Mouse (Mus musculus): ENCODE results near the gene 4931417E11Rik. TPM values are rescaled to one million over a fixed set of nuclear protein-coding genes. Genes with fewer than 3 reads are reported as not detected.

Gene 4931417E11Rik
- polyA plus RNA-seq, 1 experiment from 2014 or later: not detected

DNA sequence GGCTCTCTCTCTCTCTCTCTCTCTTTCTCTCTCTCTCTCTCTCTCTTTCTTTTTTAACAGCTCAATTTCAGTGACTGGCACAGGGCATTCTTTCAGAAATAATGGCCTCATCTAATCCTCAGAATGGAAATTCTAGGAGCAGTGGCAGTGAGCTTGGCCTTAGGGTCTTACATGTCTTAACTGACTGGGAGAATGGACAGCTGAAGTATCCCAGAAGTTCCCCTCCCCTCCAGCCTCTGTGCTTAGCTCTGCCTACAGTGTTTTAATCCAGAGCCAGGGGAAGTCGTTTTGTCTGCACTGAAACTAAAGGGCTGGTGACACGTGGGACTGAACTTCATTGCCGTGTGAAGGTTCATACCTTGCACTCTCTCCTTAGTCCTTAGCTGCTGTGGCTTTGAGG, 35.6 kb downstream of the 4931417E11Rik start:
- no peak overlapping the region for H3K4me3 ChIP-seq (ENCODE audit: low read depth, low read length)
- H3K27me3 ChIP-seq (ENCODE audit: control insufficient read depth, insufficient read depth, low read length): no peaks in the 10 kb centered on the region

DNA sequence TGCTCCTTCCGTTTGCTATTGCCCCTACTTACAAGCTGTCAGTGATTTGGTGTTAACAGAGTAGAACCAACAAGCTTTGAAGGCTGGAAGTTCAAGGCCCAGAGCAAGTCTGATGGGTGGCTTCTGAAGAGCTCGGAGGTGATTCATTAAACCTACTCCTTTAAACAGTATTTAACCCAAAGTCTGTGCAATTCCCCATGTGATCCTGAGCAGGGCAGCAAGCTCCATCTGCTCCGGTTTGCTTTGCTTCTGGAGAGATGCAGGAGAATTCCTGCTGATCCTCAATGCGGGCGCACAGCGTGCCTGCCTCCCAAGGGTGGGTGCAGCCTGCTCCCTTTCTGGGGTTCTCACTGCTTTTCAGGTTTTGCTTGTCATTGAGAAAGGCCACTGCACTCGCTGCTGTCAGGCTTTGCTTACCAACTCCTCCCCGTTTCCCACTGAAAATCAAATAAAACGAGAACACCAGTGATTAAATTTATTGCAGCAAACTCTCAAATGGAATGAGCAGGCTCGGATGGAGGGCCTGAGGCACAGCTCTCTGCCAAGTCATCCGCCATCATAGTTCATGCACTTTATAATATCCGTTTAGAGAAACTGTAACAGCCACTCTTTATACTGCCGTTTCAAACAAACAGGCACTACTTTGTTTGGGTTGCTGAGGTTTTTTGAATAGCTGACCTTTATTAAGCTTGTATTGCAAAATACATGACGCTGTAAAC, 40.7 kb downstream of the 4931417E11Rik start:
- DNase-seq (ENCODE audit: low spot score): peak; percentile 9
- Histone ChIP-seq H3K27ac (ENCODE audit: low read depth, low read length) (no peak overlapping the region), H3K4me3 (ENCODE audit: low read depth, low read length) (no peak overlapping the region), H3K9ac (ENCODE audit: low read depth, low read length) (no peak overlapping the region), H3K4me1 (replicated peaks; ENCODE audit: control insufficient read depth, insufficient read depth, low read length) (no peaks in the 10 kb centered on the region), H3K36me3 (ENCODE audit: control insufficient read depth, insufficient read depth, low read length) (no peaks in the 10 kb centered on the region), H3K4me2 (replicated peaks; ENCODE audit: low read depth, low read length) (no peak overlapping the region), H3K9me3 (ENCODE audit: control insufficient read depth, low read length) (no peaks in the 10 kb centered on the region), H3K27me3 (ENCODE audit: control insufficient read depth, insufficient read depth, low read length) (no peaks in the 10 kb centered on the region)
- 40% methylated on average over 14 of the region's 14 CpGs for WGBS
- ATAC-seq (ENCODE audit: low FRiP score): no peak

More for the DNA sequence above, 35.6 kb downstream of the 4931417E11Rik start:
- Histone ChIP-seq H3K9me3 (ENCODE audit: control insufficient read depth, low read length) (no peaks in the 10 kb centered on the region), H3K27ac (ENCODE audit: low read depth, low read length) (no peak overlapping the region), H3K4me1 (replicated peaks; ENCODE audit: control insufficient read depth, insufficient read depth, low read length) (no peaks in the 10 kb centered on the region), H3K9ac (ENCODE audit: low read depth, low read length) (no peak overlapping the region), H3K36me3 (ENCODE audit: control insufficient read depth, insufficient read depth, low read length) (no peaks in the 10 kb centered on the region), H3K4me2 (replicated peaks; ENCODE audit: low read depth, low read length) (no peak overlapping the region)
- WGBS: 46% methylated on average over 3 of the region's 3 CpGs
- ATAC-seq (ENCODE audit: low FRiP score) (no peak), DNase-seq (ENCODE audit: low spot score) (no peak)

DNA sequence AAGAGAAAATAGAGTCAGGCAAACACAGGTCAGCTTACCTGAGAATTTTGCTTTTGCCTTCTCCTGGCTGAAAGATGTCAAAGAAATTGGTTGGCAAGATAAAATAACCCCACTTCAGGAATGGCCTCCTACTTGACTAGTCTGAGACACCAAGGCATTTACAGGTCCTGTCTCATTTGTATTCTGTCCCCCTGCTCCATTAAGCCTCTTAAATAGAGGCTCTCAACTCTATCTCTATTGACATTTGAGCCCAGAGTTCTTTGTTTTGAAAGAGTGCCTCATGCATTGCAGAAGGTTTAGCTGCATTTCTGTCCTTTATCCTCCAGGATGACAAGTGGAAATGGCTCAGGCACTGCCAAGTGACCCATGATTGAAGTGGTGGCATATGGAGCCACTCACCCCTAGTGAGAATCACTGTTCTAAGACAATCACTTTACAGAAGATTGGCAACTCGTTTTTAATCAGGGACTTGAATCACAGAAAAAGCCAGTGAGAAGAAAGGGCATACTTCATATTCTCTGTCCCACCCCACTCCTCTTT, 42.1 kb downstream of the 4931417E11Rik start:
- no peaks in the 10 kb centered on the region for H3K4me1 ChIP-seq (replicated peaks; ENCODE audit: control insufficient read depth, insufficient read depth, low read length)
- no peak overlapping the region for H3K27ac ChIP-seq (ENCODE audit: low read depth, low read length)
- ATAC-seq (ENCODE audit: low FRiP score) (peak; percentile 82), DNase-seq (ENCODE audit: low spot score) (peak; percentile 24)
- H3K36me3 ChIP-seq (ENCODE audit: control insufficient read depth, insufficient read depth, low read length): no peaks in the 10 kb centered on the region
- H3K9me3 ChIP-seq (ENCODE audit: control insufficient read depth, low read length): no peaks in the 10 kb centered on the region
- no peak overlapping the region for H3K4me3 ChIP-seq (ENCODE audit: low read depth, low read length)
- H3K27me3 ChIP-seq (ENCODE audit: control insufficient read depth, insufficient read depth, low read length): no peaks in the 10 kb centered on the region
- no peak overlapping the region for H3K9ac ChIP-seq (ENCODE audit: low read depth, low read length)
- WGBS: 24% methylated on average over 1 of the region's 1 CpGs
- no peak overlapping the region for H3K4me2 ChIP-seq (replicated peaks; ENCODE audit: low read depth, low read length)

Other genes with a start within 250 kb of the 4931417E11Rik start
- gene Dnah6, start 248.0 kb downstream of the 4931417E11Rik start, polyA plus RNA-seq (2014; fragmentation: Nextera tagmentation; extraction: Ambion mirVana): 0.42 and 0.71 TPM in 2 replicates
- gene Suclg1, start 221.3 kb downstream of the 4931417E11Rik start, polyA plus RNA-seq (2014; fragmentation: Nextera tagmentation; extraction: Ambion mirVana): 177 and 188 TPM in 2 replicates